Mouse (Mus musculus) adipocyte (in vitro differentiated cells): Measurements from ENCODE around the gene Car5a.

Source experiments
- DNase-seq: peaks from one replicate; pipeline ENCODE4 v3.0.0-alpha.2; 2016; ENCODE audit warnings: low spot score

The Car5a gene

GRCm38 (mm10) chr8:121934923-121935322, 9.8 kb downstream of the Car5a start:
- DNase-seq, result no peak

GRCm38 (mm10) chr8:121934506-121934905, 10.2 kb downstream of the Car5a start:
- DNase-seq, result peak; percentile 53

GRCm38 (mm10) chr8:121932668-121933520, 11.8 kb downstream of the Car5a start:
- no peak for DNase-seq

- peak; percentile 64 for DNase-seq
Measured at GRCm38 (mm10) chr8:121932026-121932667, 12.6 kb downstream of the Car5a start.

GRCm38 (mm10) chr8:121931571-121931970, 13.1 kb downstream of the Car5a start:
- DNase-seq, result no peak

GRCm38 (mm10) chr8:121930047-121930446, 14.7 kb downstream of the Car5a start:
- DNase-seq, result no peak

GRCm38 (mm10) chr8:121927316-121927715, 17.4 kb downstream of the Car5a start:
- peak; percentile 78 for DNase-seq

- DNase-seq, result no peak
Measured at GRCm38 (mm10) chr8:121926266-121926665, 18.4 kb downstream of the Car5a start.

- peak; percentile 87 for DNase-seq
Measured at GRCm38 (mm10) chr8:121925624-121926023, 19.1 kb downstream of the Car5a start.

GRCm38 (mm10) chr8:121924681-121925080, 20.0 kb downstream of the Car5a start:
- no peak for DNase-seq

GRCm38 (mm10) chr8:121922101-121922500, 22.6 kb downstream of the Car5a start:
- peak; percentile 52 for DNase-seq

GRCm38 (mm10) chr8:121921582-121921981, 23.1 kb downstream of the Car5a start:
- DNase-seq, result no peak

GRCm38 (mm10) chr8:121919731-121920130, 25.0 kb downstream of the Car5a start:
- peak; percentile 86 for DNase-seq

GRCm38 (mm10) chr8:121919158-121919557, 25.5 kb downstream of the Car5a start:
- no peak for DNase-seq

GRCm38 (mm10) chr8:121913378-121913777, 31.3 kb downstream of the Car5a start:
- DNase-seq, result no peak

GRCm38 (mm10) chr8:121912831-121913230, 31.9 kb downstream of the Car5a start:
- no peak for DNase-seq

- no peak for DNase-seq
Measured at GRCm38 (mm10) chr8:121911987-121912386, 32.7 kb downstream of the Car5a start.

GRCm38 (mm10) chr8:121911400-121911799, 33.3 kb downstream of the Car5a start:
- no peak for DNase-seq

- DNase-seq, result peak; percentile 88
Measured at GRCm38 (mm10) chr8:121909663-121910062, 35.0 kb downstream of the Car5a start.

- DNase-seq, result no peak
Measured at GRCm38 (mm10) chr8:121909148-121909541, 35.6 kb downstream of the Car5a start.

- no peak for DNase-seq
Measured at GRCm38 (mm10) chr8:121908378-121909147, 36.1 kb downstream of the Car5a start.

- DNase-seq, result peak; percentile 91
Measured at GRCm38 (mm10) chr8:121907587-121908248, 37.0 kb downstream of the Car5a start, which contains the start of gene Slc7a5. Slc7a5 (minus strand) TSS chr8:121907694.
